8 mouse cellular contexts compared by ENCODE assay signal in genomic region chr6:71439506-71440216, GRCm38 (mm10). TPM values are rescaled to one million over a fixed set of nuclear protein-coding genes. Genes with fewer than 3 reads are reported as not detected.
A peak's percentile ranks its signal among the peaks of the same experiment; 100 is the strongest.
DNase-seq lines count a peak whose midpoint lies in the region; ATAC-seq and TF ChIP-seq lines count a peak whose summit lies in the region.

No protein-coding gene starts in this region.

- no peaks in the 10 kb centered on the region for H3K9me3 ChIP-seq in ES-E14 (ENCODE audit: control insufficient read depth, insufficient read depth, low read depth, low read length)
- H3K9me3 ChIP-seq in forebrain, embryonic 15.5 days, result no peaks in the 10 kb centered on the region
- H3K9me3 ChIP-seq in hindbrain, embryonic 12.5 days (replicated peaks), result no peaks in the 10 kb centered on the region

- peak; percentile 33 for ATAC-seq in forebrain, embryonic 15.5 days (replicated peaks)
- peak; percentile 44; the same call in 1 of the 2 replicates for ATAC-seq in hindbrain, embryonic 12.5 days (ENCODE audit: low FRiP score)
- ATAC-seq in monocyte, adult 5-6 weeks (replicated peaks; ENCODE audit: insufficient number of reproducible peaks, low FRiP score, low TSS enrichment, poor library complexity, severe bottlenecking), result no peak

- no peaks in the 10 kb centered on the region; a peak in 1 of 4 replicates for H3K4me1 ChIP-seq in ES-E14 (ENCODE audit: control insufficient read depth in 2 of 2, insufficient read depth in 2 of 2, low read length in 2 of 2, poor library complexity in 1 of 2)
- H3K4me1 ChIP-seq in forebrain, embryonic 15.5 days, result peaks cover 37% of the 10 kb centered on the region
- H3K4me1 ChIP-seq in hindbrain, embryonic 12.5 days, result peaks cover 38% of the 10 kb centered on the region
- H3K4me1 ChIP-seq in spleen, adult 2 months (ENCODE audit: control insufficient read depth, insufficient read depth, insufficient read length), result peaks cover 7% of the 10 kb centered on the region

- H3K9ac ChIP-seq in ES-E14 (ENCODE audit: insufficient read depth, low read depth, low read length, poor library complexity, severe bottlenecking), result peak overlapping the region; percentile 95
- H3K9ac ChIP-seq in forebrain, embryonic 15.5 days (replicated peaks), result peak overlapping the region; percentile 91
- peak overlapping the region; percentile 94 for H3K9ac ChIP-seq in hindbrain, embryonic 12.5 days

- WGBS in forebrain, embryonic 15.5 days, result under 1% methylated on average over 62 of the region's 62 CpGs
- WGBS in hindbrain, embryonic 12.5 days, result under 1% methylated on average over 57 of the region's 62 CpGs
- under 1% methylated on average over 62 of the region's 62 CpGs for WGBS in spleen, adult 2 months

- no peaks in the 10 kb centered on the region for H3K36me3 ChIP-seq in ES-E14 (ENCODE audit: control insufficient read depth, insufficient read depth, low read length, poor library complexity, severe bottlenecking)
- no peaks in the 10 kb centered on the region for H3K36me3 ChIP-seq in forebrain, embryonic 15.5 days
- no peaks in the 10 kb centered on the region for H3K36me3 ChIP-seq in hindbrain, embryonic 12.5 days
- no peaks in the 10 kb centered on the region for H3K36me3 ChIP-seq in spleen, adult 2 months (ENCODE audit: control insufficient read depth, insufficient read depth, low read length)

- intact Hi-C loops in left cerebral cortex, adult 2 months (cut with DNase I), result loop anchor here (1.0 to 5.0 kb wide), 5 partner anchors 54 to 363 kb away; partner anchors contain the start of genes Chmp3, Kdm3a, Krcc1 and Rnf103

- no peak for TF ChIP-seq POLR2A in spleen, adult 2 months (IDR thresholded peaks at IDR 0.05; ENCODE audit: low read depth, low read length)

- in situ Hi-C loops in ES-E14 (cut with MboI; ENCODE audit: low sequenced_read_pairs in 2 of 2, unreplicated experiment in 2 of 2), result no loop called here

- H3K4me3 ChIP-seq in ES-E14 (ENCODE audit: insufficient read depth in 1 of 2, low read depth in 1 of 2, low read length in 2 of 2, poor library complexity in 1 of 2, severe bottlenecking in 1 of 2), result peak overlapping the region; percentile 90 to 93
- H3K4me3 ChIP-seq in forebrain, embryonic 15.5 days, result peak overlapping the region; percentile 97
- peak overlapping the region; percentile 97 for H3K4me3 ChIP-seq in hindbrain, embryonic 12.5 days
- H3K4me3 ChIP-seq in left cerebral cortex, adult 2 months, result peak overlapping the region; percentile 79
- H3K4me3 ChIP-seq in spleen, adult 2 months (ENCODE audit: extremely low read depth, insufficient read depth, insufficient read length), result peak overlapping the region; percentile 97

- H3K27me3 ChIP-seq in forebrain, embryonic 15.5 days, result no peaks in the 10 kb centered on the region
- H3K27me3 ChIP-seq in hindbrain, embryonic 12.5 days, result no peaks in the 10 kb centered on the region
- no peaks in the 10 kb centered on the region for H3K27me3 ChIP-seq in spleen, adult 2 months (ENCODE audit: control insufficient read depth, insufficient read depth, low read length)

- H3K27ac ChIP-seq in ES-E14 (ENCODE audit: insufficient read depth, low read depth, low read length, poor library complexity, severe bottlenecking), result peak overlapping the region; percentile 70
- peak overlapping the region; percentile 97 for H3K27ac ChIP-seq in forebrain, embryonic 15.5 days (replicated peaks)
- peak overlapping the region; percentile 97 for H3K27ac ChIP-seq in hindbrain, embryonic 12.5 days
- H3K27ac ChIP-seq in left cerebral cortex, adult 2 months, result peak overlapping the region; percentile 92
- H3K27ac ChIP-seq in spleen, adult 2 months (ENCODE audit: insufficient read depth, low read length), result peak overlapping the region; percentile 82

- DNase-seq in ES-E14 (ENCODE audit: low read depth, low spot score), result peak; percentile 15
- peak; percentile 57 for DNase-seq in brain, adult 2 months (ENCODE audit: low read depth, low spot score)
- DNase-seq in left cerebral cortex, adult 2 months (ENCODE audit: extremely low spot score in 1 of 2, low spot score in 2 of 2), result peak; percentile 62 to 63
- peak; percentile 63 to 72 for DNase-seq in lung, postnatal 4 days
- DNase-seq in spleen, adult 2 months (ENCODE audit: low read depth in 1 of 2, low spot score in 2 of 2), result peak; percentile 4 to 46

- TF ChIP-seq CTCF in left cerebral cortex, adult 2 months (IDR thresholded peaks at IDR 0.05), result no peak
- no peak for TF ChIP-seq CTCF in spleen, adult 2 months (IDR thresholded peaks at IDR 0.05; ENCODE audit: extremely low read depth, insufficient read depth, insufficient read length, insufficient replicate concordance)

- peak overlapping the region; percentile 65 for H3K4me2 ChIP-seq in forebrain, embryonic 15.5 days (replicated peaks)
- peak overlapping the region; percentile 72 for H3K4me2 ChIP-seq in hindbrain, embryonic 12.5 days (replicated peaks)

TF ChIP-seq in ES-E14, 5 proteins besides CTCF, POLR2A, EP300 and RAD21:
- TF ChIP-seq HCFC1 (IDR thresholded peaks at IDR 0.05; ENCODE audit: borderline replicate concordance, insufficient read depth, low read length) (no peak), CHD2 (IDR thresholded peaks at IDR 0.05; ENCODE audit: low read depth, low read length) (no peak)

RNA-seq across cellular contexts. Expression of gene Rmnd5a, which starts 0.8 kb away (rescaled TPM):
- total RNA-seq in ES-E14 (2012; rRNA removed), result 44.6 and 52.3 TPM in 2 replicates
- polyA plus RNA-seq in forebrain, embryonic 15.5 days (2015; fragmentation: Nextera tagmentation; extraction: Ambion mirVana), result 9.4 and 9.9 TPM in 2 replicates
- polyA plus RNA-seq in hindbrain, embryonic 12.5 days (2016; fragmentation: Nextera tagmentation; extraction: Ambion mirVana), result 15.5 and 18.4 TPM in 2 replicates
- total RNA-seq in left cerebral cortex, adult 2 months (2021), result 100 to 1,000 TPM; 101 to 103 TPM
- 13.8 and 17.7 TPM in 2 replicates for polyA plus RNA-seq in spleen, adult 2 months (2012; rRNA removed)
- total RNA-seq in monocyte, adult 5-6 weeks (2017), result 50.1 to 58.5 TPM (median 56.7 TPM) in 3 replicates

RNA-seq across cellular contexts. Expression of gene Rnf103, which starts 54.0 kb away (rescaled TPM):
- 4.7 and 7.3 TPM in 2 replicates for total RNA-seq in ES-E14 (2012; rRNA removed)
- polyA plus RNA-seq in forebrain, embryonic 15.5 days (2015; fragmentation: Nextera tagmentation; extraction: Ambion mirVana), result 26.2 and 27.3 TPM in 2 replicates
- 27.9 and 29.0 TPM in 2 replicates for polyA plus RNA-seq in hindbrain, embryonic 12.5 days (2016; fragmentation: Nextera tagmentation; extraction: Ambion mirVana)
- 10 to 100 TPM; 50.9 to 54.8 TPM for total RNA-seq in left cerebral cortex, adult 2 months (2021)
- 7.3 and 12.2 TPM in 2 replicates for polyA plus RNA-seq in spleen, adult 2 months (2012; rRNA removed)
- 42.9 to 54.1 TPM (median 53.0 TPM) in 3 replicates for total RNA-seq in monocyte, adult 5-6 weeks (2017)

Comparison
In these comparisons a context has a peak if more than half of its experiments do, and no peak if none do; other contexts are left out.
1. DNase-seq: peak in every context shown above with its lines; median percentile 68 in lung, postnatal 4 days; 62 in left cerebral cortex, adult 2 months; 57 in brain, adult 2 months; 25 in spleen, adult 2 months; 15 in ES-E14.